Mouse (Mus musculus) embryonic stem cell, embryonic (primary cell): ENCODE results near the gene Plekhn1.

ENCODE experiments used
- CTCF ChIA-PET, 4 experiments: fragments of 300-600 bp in 2 of 4; fragments of 350-600 bp in 2 of 4; sonication (Branson Sonifier 250); formaldehyde crosslinking; loops; one replicate each; lab custom pipeline; 2022; ENCODE audit warnings: inconsistent platforms in 2 of 4; lab: Charles Lee
- POLR2A ChIA-PET, 4 experiments: fragments of 300-600 bp in 2 of 4; fragments of 350-600 bp in 2 of 4; sonication (Branson Sonifier 250); formaldehyde crosslinking; loops; one replicate each; lab custom pipeline; 2022; ENCODE audit warnings: antibody characterized with exemption in 4 of 4, inconsistent platforms in 1 of 4; lab: Charles Lee

The Plekhn1 gene

DNA sequence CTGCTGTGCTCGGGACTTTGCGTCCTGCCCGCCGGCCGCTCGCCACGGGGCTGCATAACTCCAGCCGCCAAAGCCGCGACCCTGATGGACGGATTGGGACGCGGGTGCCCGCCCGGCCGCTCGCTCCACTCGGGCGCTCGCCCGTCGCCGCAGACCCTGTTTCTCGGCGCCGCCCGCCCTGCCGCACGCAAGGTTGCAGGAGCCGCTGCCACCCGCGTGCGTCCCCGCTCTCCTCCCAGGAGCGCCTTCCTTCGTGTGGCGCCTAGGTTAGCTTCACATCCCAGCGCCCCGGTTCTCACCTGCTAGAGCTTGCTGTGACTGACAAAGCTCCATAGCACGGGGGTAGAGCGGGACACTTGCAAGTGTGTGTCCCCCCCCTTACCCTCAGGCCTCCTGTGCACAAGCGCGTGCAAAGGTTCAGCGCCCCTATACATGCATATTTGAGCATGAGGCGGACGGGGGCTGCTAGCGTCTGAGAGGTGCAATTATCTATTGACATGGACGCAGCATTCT lies at the start of gene Plekhn1:
TSS of gene Plekhn1 (minus strand) at position 157 of the 513 bp plus-strand sequence.
- POLR2A ChIA-PET = interaction anchor here (0.6 to 9.3 kb wide), 31 partner anchors 9 to 402 kb away, joined by 3 to 148 read pairs (median 5); partner anchors contain the start of genes 9430015G10Rik (in 2 of the 4), Agrn (in 2 of the 4), Samd11 (in 1 of the 4) and Ttll10 (in 1 of the 4)

DNA sequence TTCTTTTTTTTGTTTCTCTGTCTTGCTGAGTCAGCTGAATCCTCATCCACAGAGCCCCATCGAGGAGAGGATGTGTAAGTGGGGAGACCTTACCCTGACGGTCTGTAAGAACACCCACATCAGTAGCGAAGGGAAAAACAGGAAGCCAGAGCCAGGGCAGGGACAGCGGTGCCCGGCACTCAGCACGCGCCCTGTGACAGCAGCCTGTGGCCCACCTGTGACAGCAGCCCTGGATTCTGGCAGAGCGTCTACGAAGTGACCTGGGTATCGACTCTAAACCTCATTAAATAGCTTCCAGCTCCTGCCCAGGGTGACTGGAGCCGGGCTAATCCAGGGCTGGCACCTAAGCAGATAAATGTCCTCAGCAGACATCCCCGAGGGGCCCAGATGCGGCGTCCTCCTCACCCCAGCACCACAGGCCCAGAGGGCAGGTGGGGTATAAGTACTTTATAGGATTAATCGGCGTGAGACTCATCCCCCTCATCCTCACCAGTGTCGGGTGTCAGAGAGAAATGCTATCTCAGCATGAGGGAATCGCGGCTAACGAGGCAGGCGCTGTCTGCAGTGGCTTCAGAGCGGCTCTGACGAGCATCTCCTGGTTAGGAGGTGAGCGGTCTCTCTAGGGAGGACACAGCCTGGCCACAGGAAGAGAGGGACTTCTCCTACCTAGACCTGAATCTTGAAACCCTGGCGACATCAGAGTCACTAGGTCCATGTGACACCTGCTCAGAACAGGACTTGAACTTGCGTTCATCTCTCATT lies 20.6 kb upstream of the Plekhn1 start, which contains the start of gene Samd11:
TSS of gene Samd11 (minus strand) at position 580 of the 762 bp plus-strand sequence.
- POLR2A ChIA-PET = interaction anchor here in 1 of 4 experiments (0.6 to 2.5 kb wide), 5 partner anchors 9 to 991 kb away, joined by 3 to 12 read pairs (median 4); partner anchors contain the start of genes Noc2l and Plekhn1
- CTCF ChIA-PET = no interaction called here

More for the DNA sequence above, at the start of gene Plekhn1:
- CTCF ChIA-PET = interaction anchor here in 2 of 4 experiments (0.6 to 1.5 kb wide), 3 partner anchors 27 to 1653 kb away, joined by 3 read pairs; no protein-coding TSS in a partner anchor

DNA sequence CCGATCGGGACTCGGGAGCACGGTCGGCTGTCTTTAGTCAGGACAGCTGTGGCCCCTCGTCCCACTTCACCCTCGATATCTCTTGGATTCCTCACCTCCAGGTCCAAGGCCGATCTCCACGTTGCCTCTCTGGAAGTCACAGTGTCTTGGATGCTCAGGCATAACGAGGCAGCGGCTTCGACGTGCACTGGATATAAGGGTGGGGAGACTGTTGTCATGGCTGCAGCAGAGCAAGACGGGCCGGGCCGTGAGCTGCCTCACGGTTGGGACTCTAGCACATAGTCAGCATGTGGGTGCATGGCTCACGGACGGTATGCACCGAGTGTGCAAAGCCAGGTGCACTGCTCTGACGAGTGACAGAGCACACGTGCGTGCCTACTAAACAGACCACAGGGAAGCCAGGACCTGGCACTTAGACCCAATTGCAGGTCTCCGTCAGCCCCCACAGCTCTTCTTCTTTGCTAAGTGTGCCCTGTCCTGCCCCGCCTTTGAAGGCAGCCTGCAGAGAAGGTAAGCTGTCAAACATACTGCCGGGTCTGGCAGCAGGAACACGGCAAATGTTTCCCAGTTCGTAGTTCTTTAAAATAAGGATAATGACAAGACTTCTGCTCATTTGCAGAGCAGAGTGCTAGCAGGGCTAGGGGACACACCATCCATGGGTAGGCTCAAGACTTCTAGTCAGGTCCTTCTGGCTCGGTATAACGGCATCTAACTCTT lies 19.9 kb upstream of the Plekhn1 start:
- ChIA-PET CTCF (interaction anchor here in 1 of 4 experiments (0.6 kb wide), 1 partner anchor 16 kb away, joined by 3 read pairs; no protein-coding TSS in a partner anchor), POLR2A (interaction anchor here in 2 of 4 experiments (0.6 to 2.5 kb wide), 6 partner anchors 9 to 990 kb away, joined by 3 to 12 read pairs (median 4); partner anchors contain the start of genes Noc2l (in 1 of the 2) and Plekhn1 (in 1 of the 2))

DNA sequence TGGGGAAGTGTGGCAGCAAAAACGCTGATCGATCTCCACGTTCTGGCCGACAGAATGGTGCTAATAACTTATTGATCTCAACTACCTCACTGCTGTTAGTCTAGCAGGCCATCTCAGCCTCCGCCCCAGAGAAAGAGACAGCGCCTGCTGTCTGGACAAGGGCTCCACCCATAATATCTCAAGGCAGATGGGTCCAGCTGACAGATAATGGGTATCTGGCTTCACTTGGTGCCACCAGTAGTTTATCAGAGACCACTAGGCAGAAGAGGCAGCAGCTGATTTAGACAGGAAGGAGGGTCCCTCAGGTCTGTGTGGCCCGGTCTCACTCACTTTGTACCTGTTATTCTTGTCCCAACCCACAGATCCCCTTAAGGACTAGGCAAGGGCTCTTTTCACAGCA lies 18.4 kb upstream of the Plekhn1 start:
- CTCF ChIA-PET = no interaction called here
- POLR2A ChIA-PET = interaction anchor here in 1 of 4 experiments (1.4 to 10.3 kb wide), 2 partner anchors 15 to 36 kb away, joined by 6 to 148 read pairs; partner anchors contain the start of genes Noc2l and Plekhn1

DNA sequence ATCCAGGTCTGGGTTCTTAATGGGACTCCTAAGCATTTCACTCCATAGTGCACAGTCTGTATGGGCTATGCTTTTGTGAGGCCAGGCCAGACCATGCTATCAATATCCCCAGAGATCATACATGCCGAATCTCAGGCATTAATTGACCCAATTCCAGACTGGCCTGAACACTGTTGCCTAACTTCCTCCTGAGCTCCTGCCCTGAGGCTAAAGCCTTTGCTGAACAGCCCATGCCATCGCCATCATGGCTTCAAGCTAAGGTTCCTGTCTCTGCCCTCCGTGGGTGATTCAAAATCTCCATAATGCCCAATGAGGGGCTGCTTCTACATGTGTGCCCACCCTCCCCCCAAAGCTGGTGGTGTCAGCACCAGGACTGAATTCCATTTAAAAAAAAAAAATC lies 18.0 kb upstream of the Plekhn1 start:
- ChIA-PET POLR2A (interaction anchor here in 1 of 4 experiments (1.4 to 10.3 kb wide), 2 partner anchors 15 to 35 kb away, joined by 6 to 148 read pairs; partner anchors contain the start of genes Noc2l and Plekhn1), CTCF (no interaction called here)

DNA sequence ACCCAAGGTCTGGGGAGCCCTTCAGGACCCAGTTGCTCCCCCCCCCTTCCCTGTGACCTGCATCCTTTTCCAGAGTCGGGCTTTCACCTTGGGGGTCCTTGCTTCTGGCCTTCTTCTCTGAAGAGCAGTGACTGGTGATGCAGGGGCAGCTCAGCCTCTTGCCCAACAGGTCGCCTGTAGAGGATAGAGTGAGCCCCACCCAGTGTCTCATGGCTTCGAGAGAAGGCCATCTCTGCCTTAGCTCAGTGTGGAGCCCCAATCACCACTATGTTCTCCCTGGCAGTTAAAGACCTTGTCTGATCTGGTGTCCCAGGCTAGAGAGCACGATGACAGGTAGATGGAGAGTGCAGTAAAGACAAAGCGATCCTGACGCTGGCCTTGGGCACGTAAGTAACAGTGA lies 17.5 kb upstream of the Plekhn1 start:
- ChIA-PET CTCF (no interaction called here), POLR2A (interaction anchor here in 2 of 4 experiments (1.2 to 10.3 kb wide), 3 partner anchors 14 to 60 kb away, joined by 4 to 148 read pairs (median 6); partner anchors contain the start of genes Noc2l (in 1 of the 2) and Plekhn1 (in 1 of the 2))

DNA sequence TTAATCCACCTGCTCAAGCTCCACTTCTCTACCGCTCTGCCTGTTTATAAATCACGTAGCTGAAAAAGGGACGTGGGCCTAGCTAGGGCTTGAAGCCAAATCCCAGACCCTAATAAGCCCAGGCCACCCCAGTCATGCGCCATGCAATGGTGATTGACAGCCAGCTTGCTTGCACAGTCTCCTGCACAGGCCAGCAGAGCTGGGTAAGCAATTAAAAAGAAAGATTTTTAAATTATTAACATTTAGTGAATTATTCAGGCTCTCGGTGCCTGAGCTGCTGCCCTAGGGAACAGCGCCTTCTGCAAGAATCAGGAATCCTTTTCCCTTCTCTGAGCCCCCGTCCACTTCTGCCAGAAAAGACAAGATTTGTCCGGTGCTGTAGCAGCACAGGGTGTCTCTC lies 16.4 kb upstream of the Plekhn1 start:
- ChIA-PET CTCF (no interaction called here), POLR2A (interaction anchor here in 2 of 4 experiments (1.0 to 10.3 kb wide), 6 partner anchors 10 to 59 kb away, joined by 3 to 148 read pairs (median 4); partner anchors contain the start of genes Noc2l (in 2 of the 2), Agrn (in 1 of the 2) and Plekhn1 (in 1 of the 2))

DNA sequence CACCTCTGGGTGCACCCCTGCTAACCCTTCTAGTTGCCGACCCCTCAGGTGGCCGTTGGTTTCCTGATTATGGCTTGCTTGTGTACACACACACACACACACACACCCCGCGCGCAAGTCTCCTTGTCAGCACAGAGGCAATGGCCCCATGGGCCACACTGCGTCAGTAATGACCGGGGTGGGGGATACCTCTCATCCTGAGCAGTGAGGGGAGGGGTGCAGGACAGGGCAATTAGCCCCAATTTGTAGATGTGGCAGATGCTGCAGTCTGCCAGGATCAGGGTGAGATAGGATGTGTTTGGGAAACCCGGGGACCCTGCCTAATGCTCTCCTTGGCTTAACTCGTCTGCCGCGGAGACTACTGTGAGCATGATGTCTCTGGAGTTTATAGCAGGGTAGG lies 14.9 kb upstream of the Plekhn1 start:
- ChIA-PET POLR2A (interaction anchor here in 3 of 4 experiments (0.7 to 10.3 kb wide), 10 partner anchors 12 to 701 kb away, joined by 3 to 148 read pairs (median 4); partner anchors contain the start of genes Noc2l (in 2 of the 3), 9430015G10Rik (in 1 of the 3) and Plekhn1 (in 1 of the 3)), CTCF (interaction anchor here in 1 of 4 experiments (1.0 kb wide), 1 partner anchor 13 kb away, joined by 3 read pairs; no protein-coding TSS in a partner anchor)

DNA sequence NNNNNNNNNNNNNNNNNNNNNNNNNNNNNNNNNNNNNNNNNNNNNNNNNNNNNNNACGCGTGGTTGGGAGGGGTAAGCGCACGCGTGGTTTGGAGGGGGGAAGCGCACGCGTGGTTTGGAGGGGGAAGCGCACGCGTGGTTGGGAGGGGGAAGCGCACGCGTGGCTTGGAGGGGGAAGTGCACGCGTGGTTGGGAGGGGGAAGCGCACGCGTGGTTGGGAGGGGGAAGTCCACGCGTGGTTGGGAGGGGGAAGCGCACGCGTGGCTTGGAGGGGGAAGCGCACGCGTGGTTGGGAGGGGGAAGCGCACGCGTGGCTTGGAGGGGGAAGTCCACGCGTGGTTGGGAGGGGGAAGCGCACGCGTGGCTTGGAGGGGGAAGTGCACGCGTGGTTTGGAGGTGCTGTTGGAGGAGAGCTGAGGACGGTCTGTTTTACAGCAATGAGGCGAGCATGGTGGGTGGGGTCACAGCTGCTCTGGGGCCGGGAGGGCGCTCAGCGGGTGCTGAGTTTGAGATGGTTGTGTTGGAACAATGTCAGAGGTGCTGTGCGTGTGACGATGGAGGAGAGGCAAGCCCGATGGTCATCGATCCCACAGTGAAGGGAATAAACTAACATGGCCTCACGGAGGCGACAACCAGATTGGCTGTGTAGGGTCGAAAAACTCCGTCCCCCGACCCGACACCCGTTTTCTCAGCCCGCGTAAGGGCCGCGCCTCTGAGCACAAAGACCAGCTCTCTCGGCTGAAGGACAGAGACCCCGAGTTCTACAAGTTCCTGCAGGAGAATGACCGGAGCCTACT lies 2.2 kb upstream of the Plekhn1 start:
- CTCF ChIA-PET = interaction anchor here in 1 of 4 experiments (1.0 kb wide), 1 partner anchor 12 kb away, joined by 3 read pairs; no protein-coding TSS in a partner anchor
- POLR2A ChIA-PET = interaction anchor here (0.7 to 9.3 kb wide), 36 partner anchors 8 to 350 kb away, joined by 3 to 148 read pairs (median 6); partner anchors contain the start of genes 9430015G10Rik (in 2 of the 4), AW011738 (in 2 of the 4), C1qtnf12 (in 1 of the 4) and Isg15 (in 1 of the 4)

DNA sequence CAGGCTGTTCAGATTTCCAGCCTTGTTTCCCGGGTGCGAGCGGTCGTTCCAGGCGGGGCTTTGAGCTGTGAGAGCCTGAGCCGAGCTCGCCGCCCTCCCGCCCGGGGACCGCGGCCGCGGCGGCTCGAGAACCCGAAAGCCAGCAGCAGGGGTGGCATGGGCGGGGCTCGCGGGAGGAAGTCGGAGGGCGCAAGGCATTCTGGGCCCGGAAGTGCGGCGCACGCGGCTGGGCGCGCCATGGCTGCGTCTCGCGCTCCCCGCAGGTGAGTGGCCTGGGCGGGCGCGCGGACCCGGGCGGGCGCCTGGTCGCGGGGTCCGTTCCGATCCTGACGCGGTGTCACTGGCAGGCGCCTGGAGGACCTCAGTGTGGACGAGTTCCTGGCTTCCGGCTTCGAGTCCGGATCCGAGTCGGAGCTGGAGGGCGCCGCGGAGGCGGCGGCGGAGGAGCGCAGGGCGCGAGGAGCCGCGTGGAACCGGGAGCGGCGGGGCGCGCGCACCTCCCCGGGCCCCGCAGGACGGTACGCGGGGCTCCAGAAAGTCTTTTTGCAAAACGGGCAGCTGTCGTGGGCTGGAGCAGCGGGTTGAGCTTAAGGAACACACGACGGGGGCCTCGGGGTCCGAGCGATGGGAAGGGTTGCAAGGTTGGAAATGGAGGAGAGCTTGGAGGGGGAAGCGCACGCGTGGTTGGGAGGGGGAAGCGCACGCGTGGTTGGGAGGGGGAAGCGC lies 1.3 kb upstream of the Plekhn1 start, which contains the start of gene Noc2l:
TSS of gene Noc2l (plus strand) at position 203 of the 726 bp plus-strand sequence.
- POLR2A ChIA-PET = interaction anchor here (0.6 to 9.3 kb wide), 56 partner anchors 9 to 403 kb away, joined by 3 to 148 read pairs (median 4); partner anchors contain the start of genes 9430015G10Rik (in 3 of the 4), AW011738 (in 2 of the 4), Agrn (in 1 of the 4) and C1qtnf12 (in 1 of the 4)

DNA sequence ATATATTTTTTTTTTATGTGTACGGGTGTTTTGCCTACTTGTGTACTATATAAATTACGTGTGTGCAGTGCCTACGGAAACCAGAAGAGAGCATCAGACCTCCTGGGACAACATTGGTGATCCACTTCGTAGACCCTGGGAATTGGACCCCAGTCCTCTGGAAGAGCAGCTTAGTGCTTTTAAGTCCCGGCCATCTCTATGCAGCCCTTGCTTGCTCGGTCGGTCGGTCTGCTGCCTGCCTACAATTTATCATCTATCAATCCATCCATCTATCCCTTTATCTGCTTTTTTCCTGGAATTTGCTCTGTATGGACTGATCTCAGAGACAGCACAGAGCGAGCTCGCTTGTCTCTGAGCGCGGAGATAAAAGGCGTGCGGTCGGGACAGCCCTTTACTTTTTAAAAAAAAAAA lies 708 bp upstream of the Plekhn1 start:
- CTCF ChIA-PET = interaction anchor here in 2 of 4 experiments (0.7 kb wide), 2 partner anchors 124 to 128 kb away, joined by 3 read pairs; no protein-coding TSS in a partner anchor
- POLR2A ChIA-PET = interaction anchor here (0.6 to 9.3 kb wide), 53 partner anchors 9 to 402 kb away, joined by 3 to 148 read pairs (median 5); partner anchors contain the start of genes 9430015G10Rik (in 3 of the 4), AW011738 (in 2 of the 4), Agrn (in 2 of the 4) and Isg15 (in 1 of the 4)

More for the DNA sequence above, 1.3 kb upstream of the Plekhn1 start, which contains the start of gene Noc2l:
- CTCF ChIA-PET = interaction anchor here in 2 of 4 experiments (0.7 kb wide), 2 partner anchors 125 to 128 kb away, joined by 3 read pairs; no protein-coding TSS in a partner anchor

DNA sequence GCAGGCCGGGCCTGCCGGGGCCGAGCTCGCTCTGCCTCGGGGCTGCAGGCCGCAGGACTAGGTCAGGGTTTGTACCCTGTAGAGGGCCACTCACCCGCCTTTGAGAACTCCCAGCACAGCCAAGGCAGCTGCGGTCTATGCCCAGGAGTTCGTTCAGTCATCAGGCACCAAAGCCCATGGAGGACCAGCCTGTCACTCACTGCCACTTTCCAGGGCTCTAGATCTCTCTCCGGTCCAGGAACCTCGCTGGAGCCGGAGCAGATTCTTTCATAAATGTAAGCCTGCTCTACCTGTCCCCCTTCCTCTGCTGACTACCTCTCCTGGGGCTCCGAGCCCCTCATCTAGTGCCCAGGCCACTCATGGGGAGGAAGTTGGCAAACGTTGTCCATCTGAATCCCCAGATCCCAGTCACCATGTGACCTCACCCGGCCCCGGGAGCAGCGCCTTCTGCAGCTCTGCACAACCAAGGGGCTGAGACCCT lies 596 bp downstream of the Plekhn1 start:
- POLR2A ChIA-PET = interaction anchor here (1.0 to 9.3 kb wide), 8 partner anchors 10 to 175 kb away, joined by 3 to 148 read pairs (median 5); partner anchors contain the start of genes 9430015G10Rik (in 1 of the 4), Samd11 (in 1 of the 4) and Ttll10 (in 1 of the 4)
- CTCF ChIA-PET = interaction anchor here in 2 of 4 experiments (0.6 to 1.5 kb wide), 3 partner anchors 26 to 1652 kb away, joined by 3 read pairs; no protein-coding TSS in a partner anchor

DNA sequence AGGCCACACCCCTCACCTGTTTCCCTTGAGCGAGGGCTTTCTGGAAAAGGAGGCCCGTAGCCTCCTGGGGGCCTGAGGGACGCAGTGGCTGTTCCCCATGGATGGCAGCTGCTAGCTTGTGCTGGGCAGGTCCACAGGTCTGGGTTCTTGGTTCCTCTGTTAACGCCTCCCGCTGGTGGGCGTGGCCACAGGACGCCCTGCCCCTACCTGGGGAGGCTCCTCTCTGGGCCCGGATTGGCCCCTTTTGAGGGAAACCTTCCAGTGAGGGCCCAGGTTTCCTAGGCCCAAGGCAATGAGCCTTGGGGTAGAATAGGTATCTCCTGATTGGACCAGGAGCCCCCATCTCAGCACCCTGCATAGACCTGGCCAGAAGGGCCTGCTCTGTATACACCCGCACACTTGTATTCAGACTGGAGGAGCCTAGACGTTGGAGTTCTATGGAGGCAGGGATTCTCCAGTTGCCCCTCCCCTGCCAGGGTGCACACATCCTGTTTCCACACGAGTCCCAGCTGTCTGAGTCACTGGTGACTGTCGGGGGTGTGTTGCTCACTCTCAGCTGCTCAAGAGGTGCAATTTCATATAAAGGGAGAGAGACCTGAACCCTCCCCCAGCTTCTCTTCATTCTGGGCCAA lies 6.1 kb downstream of the Plekhn1 start:
- ChIA-PET CTCF (no interaction called here), POLR2A (interaction anchor here in 3 of 4 experiments (0.6 to 2.0 kb wide), 15 partner anchors 9 to 119 kb away, joined by 3 to 8 read pairs (median 4); partner anchors contain the start of genes 9430015G10Rik (in 1 of the 3) and AW011738 (in 1 of the 3))

DNA sequence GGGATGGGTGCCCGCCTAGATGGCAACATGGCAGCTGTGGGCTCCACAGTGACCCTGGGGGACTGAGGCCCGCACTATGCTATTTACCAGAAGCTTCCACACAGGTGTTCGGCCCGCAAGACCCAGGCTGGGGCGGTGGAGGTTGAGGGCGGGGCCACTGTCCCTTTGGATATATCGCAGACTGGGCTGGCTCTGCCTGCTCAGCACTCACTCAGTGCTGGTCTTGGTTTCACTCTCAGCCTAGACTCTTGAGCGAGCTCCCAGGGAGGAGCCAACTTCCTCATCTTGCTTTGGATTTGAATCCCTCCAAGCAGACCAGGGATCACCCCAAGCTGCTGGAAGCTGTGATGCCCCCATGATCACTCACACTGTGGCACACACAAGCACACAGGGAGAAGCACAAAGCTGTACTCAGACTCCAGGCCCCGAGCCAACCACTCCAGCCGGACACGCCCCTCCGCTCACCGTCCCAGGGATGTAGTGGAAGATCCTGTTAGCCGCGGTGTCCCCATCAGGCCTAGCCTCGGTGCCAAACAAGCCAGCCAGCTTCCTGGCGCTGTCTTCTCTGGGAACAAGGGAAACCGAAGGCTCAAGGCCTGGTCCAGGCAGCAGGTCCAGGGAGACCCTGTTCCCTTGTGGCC lies 6.8 kb downstream of the Plekhn1 start:
- ChIA-PET POLR2A (interaction anchor here in 3 of 4 experiments (0.5 to 2.0 kb wide), 17 partner anchors 9 to 188 kb away, joined by 3 to 8 read pairs (median 4); partner anchors contain the start of gene AW011738 (in 1 of the 3)), CTCF (no interaction called here)
